Mouse (Mus musculus) embryonic fibroblast, embryonic 13.5 days (primary cell): ENCODE measurements at regions not wholly inside any gene's neighbourhood (a gene's known extent, or its start where the extent isn't known, plus 50 kb on each side); places are given as distances from the start of the nearest gene placed in this dataset.

Experiments
- CTCF ChIP-seq: IDR thresholded peaks from 2 replicates; pipeline ENCODE4 v1.5.1; 2011; ENCODE audit warnings: mild to moderate bottlenecking, control low read depth, low read length, moderate library complexity, borderline replicate concordance; ENCODE audit not compliant: insufficient read depth
- POLR2A ChIP-seq: IDR thresholded peaks from 2 replicates; pipeline ENCODE4 v1.6.1; 2011; ENCODE audit warnings: low read depth, mild to moderate bottlenecking, control low read depth, low read length, moderate library complexity

GRCm38 (mm10) chr2:169191974-169192373, 236.6 kb upstream of the Zfp64 start:
- TF ChIP-seq CTCF (no peak), POLR2A (no peak)
